Mouse (Mus musculus) bone marrow macrophage, adult 2 months (primary cell): ENCODE data around the gene Mst1r. TPM values are rescaled to one million over a fixed set of nuclear protein-coding genes. Genes with fewer than 3 reads are reported as not detected.

Experiments
- H3K27ac ChIP-seq: 2 replicates; pipeline ENCODE4 v1.5.1; 2012; ENCODE audit warnings: low read depth, low read length; ENCODE audit not compliant: insufficient read depth
- H3K4me1 ChIP-seq: 2 replicates; pipeline ENCODE4 v1.6.1; 2012; ENCODE audit warnings: low read length; ENCODE audit not compliant: control insufficient read depth, insufficient read depth
- H3K4me3 ChIP-seq: 2 replicates; pipeline ENCODE4 v1.5.1; 2012; ENCODE audit warnings: mild to moderate bottlenecking, low read length, moderate library complexity; ENCODE audit not compliant: insufficient read depth
- CTCF ChIP-seq: IDR thresholded peaks from 2 replicates; pipeline ENCODE4 v1.5.1; 2012; ENCODE audit warnings: low read depth, mild to moderate bottlenecking, low read length, moderate library complexity
- POLR2A ChIP-seq: IDR thresholded peaks from 2 replicates; pipeline ENCODE4 v1.6.1; 2012; ENCODE audit warnings: mild to moderate bottlenecking, low read depth, low read length, borderline replicate concordance
- polyA plus RNA-seq: library from polyadenylated mRNA; stranded (reverse); fragments of >200 nt; gene quantifications from 2 replicates; pipeline ENCODE4 v1.2.4, GENCODE M21; 2012; ENCODE audit not compliant: missing spikeins, insufficient read depth, insufficient read length

The Mst1r gene
- polyA plus RNA-seq, 1 experiment: not detected

DNA sequence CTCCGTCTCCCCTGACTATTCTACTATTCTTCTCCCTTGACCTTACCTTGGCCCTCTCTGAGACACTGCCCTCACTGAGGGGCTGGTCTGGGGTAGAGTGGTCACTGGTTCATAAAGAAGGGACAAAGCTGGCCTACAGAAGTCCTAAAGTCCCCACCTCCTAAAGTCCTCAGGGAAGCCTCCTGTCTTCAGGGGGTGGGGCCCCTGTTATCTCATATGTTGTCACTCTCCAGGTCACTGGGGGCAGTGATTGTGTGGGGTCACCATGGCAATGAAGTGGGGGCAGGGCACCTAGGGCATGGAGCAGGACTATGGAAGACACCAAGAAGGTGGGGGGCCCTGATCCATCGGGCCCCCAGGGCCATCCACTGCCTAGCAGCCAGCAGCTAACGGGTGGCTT is 21.5 kb downstream of the Mst1r start, which contains the start of gene Actl11:
Gene Actl11 (plus strand): TSS at position 301 of the 400 bp plus-strand sequence.
- TF ChIP-seq CTCF (no peak), POLR2A (no peak)
- no peak within 1 kb of the TSS for H3K4me3 ChIP-seq
- H3K4me1 ChIP-seq: peaks cover 14% of the 10 kb centered on the region
- H3K27ac ChIP-seq: no peak within 1 kb of the TSS

DNA sequence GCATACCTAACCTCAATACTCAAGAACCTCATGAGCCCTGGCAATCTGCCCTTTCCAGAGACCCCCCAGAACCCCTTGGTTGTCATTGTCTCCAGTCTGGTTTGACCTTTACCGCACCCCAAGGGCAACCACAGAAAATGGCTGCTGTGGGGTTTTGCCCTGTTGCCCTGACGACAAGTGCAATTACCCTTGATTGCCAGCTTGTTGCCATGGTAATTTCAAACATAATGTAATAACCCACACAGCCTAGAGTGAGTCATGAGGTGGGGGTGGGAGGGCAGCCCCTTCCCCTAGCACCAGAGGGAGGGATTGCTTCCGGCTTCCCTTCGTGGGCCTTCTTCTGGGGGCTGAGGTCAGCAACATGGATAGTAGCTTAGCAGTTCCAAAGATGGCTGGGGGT is 25.5 kb downstream of the Mst1r start:
- Histone ChIP-seq H3K27ac (no peak overlapping the region), H3K4me3 (no peak overlapping the region), H3K4me1 (no peaks in the 10 kb centered on the region)
- no peak for TF ChIP-seq POLR2A

DNA sequence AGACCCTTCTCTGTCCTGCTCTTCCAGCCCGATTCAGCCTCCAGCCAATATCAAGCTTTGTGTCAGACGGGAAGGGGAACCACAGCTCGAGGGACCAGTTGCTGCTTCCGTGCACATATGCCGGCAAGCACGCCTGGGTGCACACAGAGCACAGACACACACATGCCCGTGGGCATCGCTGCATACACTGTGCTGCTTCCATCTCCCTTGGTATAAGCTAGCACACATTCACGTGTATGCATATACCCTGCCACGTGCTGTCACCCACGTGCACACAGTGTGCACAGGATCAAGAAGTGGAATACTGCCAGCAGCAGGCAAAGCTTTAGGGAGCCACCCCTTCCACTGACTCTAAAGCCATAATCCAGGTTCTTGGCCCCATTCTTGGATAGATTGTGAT is 27.5 kb downstream of the Mst1r start:
- Histone ChIP-seq H3K27ac (no peak overlapping the region), H3K4me3 (no peak overlapping the region)
- TF ChIP-seq CTCF (no peak), POLR2A (no peak)

DNA sequence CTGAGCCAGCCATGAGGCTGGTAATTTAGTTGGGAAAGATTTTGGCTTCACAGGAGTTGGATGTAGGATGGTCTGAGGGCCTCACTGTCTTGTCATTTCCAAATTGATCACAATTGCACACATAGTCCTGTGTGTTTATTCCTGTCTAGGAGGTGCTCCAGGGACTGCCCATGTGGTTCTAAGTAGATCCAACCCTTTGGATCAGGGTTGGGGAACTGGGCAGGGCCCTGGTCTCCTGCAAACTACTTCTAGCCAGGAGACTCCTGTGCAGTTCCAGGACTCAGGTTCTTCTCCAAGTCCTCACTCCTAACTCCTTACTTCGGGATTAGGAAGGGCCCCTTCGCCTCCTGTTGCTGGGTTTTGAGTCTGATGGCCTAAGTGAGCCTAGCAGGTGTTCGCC is 28.7 kb downstream of the Mst1r start, which contains the start of gene Camkv:
Gene Camkv (plus strand): TSS at position 301 of the 400 bp plus-strand sequence.
- H3K4me1 ChIP-seq: no peaks in the 10 kb centered on the region
- H3K27ac ChIP-seq: no peak within 1 kb of the TSS
- no peak for TF ChIP-seq POLR2A
- no peak for TF ChIP-seq CTCF
- 0 out of 2 replicates have a peak within 1 kb of the TSS, but pooled peaks have one; percentile 4 for H3K4me3 ChIP-seq

More for the DNA sequence above, 27.5 kb downstream of the Mst1r start:
- H3K4me1 ChIP-seq: no peaks in the 10 kb centered on the region

DNA sequence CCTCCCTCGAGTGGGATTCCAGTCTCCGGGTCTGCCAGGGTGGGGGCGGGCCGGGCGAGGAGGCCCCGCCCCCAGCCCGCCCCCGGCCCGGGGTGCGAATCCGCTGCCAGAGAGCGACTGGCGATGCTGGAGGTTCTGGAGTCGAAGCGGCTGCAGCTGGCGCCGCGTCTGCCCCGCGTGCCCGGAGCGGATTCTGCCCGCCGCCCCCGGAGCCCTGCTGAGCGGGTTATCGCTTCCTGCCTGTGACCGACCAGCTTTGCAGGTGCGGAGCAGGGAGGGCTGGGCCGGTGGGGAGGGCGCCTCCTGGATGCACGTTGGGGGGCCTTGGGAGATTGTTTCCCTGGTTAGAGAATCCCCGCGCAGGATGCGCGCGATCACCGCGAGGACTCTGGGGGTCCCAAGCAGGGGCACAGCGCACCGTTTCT is 29.1 kb downstream of the Mst1r start:
- Histone ChIP-seq H3K4me1 (no peaks in the 10 kb centered on the region), H3K27ac (no peak overlapping the region), H3K4me3 (0 out of 2 replicates have a peak overlapping the region, but pooled peaks have one; percentile 4)
- TF ChIP-seq CTCF (no peak), POLR2A (no peak)

DNA sequence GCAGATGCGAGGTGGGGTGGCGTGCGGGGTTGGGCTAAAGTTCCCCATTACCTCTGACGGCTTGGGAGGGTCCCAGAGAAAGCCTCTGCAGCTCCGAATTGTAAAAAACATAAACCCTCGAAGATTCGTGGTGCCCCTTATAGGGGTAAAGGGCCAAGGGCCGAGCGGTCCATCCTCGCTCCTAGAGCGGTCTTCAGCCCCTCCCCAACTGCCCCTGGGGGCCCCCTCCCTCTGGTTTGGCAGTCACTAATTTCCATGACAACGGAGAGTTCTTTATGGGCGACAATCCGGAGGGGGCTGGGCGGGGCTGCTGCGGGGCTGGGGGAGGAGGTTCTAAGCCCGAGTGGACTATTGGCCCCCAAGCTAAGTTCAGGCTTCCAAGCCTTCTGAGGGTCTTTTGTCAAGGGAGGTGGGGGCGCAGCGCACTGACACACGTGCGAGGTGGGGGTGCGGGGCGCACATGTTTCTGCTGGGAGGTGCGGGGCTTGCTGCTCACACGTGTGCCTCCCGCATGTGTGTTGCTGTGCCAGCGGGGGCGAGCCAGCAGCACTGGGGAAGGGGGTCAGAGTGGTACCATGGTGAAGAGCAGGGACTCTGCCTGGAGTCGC is 29.6 kb downstream of the Mst1r start:
- TF ChIP-seq POLR2A (no peak), CTCF (no peak)
- no peaks in the 10 kb centered on the region for H3K4me1 ChIP-seq
- H3K4me3 ChIP-seq: 0 out of 2 replicates have a peak overlapping the region, but pooled peaks have one; percentile 4
- no peak overlapping the region for H3K27ac ChIP-seq

DNA sequence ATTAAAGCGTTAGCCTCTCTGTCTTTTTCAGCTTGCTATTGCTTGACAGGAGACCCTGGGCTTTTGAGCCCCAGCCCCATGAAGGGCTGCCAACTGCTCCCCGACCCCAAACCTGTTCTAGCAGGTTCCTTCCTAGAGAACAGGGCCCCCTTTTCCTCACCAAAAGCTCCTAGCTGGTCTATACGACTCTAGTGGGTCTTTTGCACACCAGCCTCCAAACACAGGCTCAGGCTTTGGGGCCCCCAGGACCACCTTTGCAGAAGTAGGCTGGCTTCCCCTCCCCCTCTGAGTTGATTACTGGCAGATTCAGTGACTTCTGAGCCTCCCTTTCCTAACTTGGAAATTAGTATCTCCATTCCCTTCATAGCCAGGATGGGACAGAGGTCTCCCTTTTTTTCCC is 30.2 kb downstream of the Mst1r start:
- Histone ChIP-seq H3K4me1 (no peaks in the 10 kb centered on the region), H3K27ac (no peak overlapping the region), H3K4me3 (no peak overlapping the region)
- TF ChIP-seq POLR2A: no peak
- no peak for TF ChIP-seq CTCF

DNA sequence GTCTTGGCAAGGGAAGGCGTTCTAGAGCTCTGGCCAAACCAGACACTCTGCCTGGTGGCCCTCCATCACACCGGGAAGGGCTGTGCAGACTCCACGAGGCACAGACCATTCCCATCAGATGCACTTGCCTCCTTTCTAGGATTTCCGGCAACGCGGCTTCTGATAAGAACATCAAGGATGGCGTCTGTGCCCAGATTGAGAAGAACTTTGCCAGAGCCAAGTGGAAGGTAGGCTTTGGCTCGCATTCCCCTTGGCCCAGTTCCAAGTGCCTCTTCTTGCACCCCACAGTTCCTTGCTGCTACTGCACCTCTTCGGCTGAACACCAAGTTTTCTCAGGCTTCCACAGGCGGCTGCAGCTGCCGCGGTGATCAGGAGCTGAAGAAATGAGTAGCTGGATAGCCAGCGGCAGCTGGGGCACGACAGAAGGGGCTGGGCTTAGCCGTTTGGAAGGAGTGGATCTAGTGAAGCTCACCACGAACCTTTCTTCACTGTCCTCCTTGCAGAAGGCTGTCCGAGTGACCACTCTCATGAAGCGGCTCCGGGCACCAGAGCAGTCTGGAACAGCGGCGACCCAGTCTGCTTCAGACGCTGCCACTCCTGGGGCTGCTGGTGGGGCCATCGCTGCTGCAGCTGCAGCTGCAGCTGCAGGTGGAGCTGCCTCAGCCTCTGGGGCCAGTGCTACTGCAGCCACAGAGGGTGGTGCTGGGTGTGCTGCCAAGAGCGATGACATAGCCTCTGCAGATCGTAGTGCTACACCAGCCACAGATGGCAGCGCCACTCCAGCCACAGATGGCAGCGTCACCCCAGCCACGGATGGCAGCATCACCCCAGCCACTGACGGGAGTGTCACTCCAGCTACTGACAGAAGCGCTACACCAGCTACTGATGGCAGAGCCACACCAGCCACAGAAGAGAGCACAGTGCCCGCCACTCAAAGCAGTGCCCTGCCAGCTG is 40.8 kb downstream of the Mst1r start:
- H3K4me1 ChIP-seq: peaks cover 5% of the 10 kb centered on the region
- no peak for TF ChIP-seq CTCF
- TF ChIP-seq POLR2A: no peak
- no peak overlapping the region for H3K4me3 ChIP-seq
- no peak overlapping the region for H3K27ac ChIP-seq

DNA sequence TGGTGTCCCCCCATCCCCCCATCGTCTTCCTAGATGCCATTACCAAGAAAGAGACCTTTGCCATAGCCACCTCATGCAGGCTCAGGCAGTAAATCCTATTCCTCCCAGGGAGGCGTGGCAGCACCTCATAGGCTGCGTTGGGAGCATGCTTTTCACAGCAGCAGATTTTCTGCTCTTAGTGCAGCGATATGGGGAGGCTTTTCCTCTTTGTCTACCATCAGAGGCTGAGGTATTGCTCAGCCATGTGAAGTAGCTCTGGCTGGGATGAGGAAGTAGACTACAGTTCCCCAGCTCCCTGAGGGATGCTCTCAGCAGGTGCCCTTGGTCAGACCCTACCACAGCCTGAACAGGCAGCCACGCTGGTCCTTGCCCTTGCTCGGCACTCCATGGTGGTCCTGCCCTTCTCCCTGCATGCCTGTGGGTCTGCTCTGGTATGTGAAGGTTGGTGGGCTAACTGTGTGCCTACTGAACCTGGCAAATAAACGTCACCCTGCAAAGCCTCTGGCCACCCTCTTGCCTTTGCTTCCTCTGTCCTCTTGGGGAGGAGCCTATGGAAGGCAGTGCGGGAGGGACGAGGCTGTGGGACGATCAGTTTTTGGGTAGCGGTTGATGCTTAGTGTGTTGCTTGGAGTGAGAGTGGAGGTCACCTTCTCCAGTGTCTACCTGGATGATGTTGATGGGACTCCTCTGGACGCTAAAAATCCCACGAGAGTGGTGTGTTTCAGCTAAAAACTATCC is 42.7 kb downstream of the Mst1r start:
- no peak overlapping the region for H3K4me3 ChIP-seq
- no peak overlapping the region for H3K27ac ChIP-seq
- peaks cover 5% of the 10 kb centered on the region for H3K4me1 ChIP-seq
- no peak for TF ChIP-seq POLR2A
- no peak for TF ChIP-seq CTCF

DNA sequence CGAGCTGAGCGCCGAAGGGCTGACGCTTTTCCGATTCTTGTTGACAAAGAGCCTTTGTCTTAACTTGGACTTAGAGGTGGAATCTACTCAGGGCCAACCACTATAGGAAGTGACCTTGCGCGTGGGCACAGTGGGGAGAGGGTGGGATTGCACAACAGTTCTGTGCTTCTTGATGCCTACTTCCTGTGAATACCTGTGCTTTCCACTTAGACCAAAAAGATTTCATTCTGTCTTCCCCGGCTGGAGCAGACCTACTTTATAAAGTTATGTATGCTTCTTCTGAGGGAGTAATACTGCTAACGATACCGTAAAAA is 43.2 kb downstream of the Mst1r start, which contains the start of gene Traip:
Gene Traip (plus strand): TSS at position 215 of the 314 bp plus-strand sequence.
- TF ChIP-seq CTCF: no peak
- TF ChIP-seq POLR2A: no peak
- Histone ChIP-seq H3K27ac (peak within 1 kb of the TSS; percentile 31; the same call in 1 of the 2 replicates), H3K4me3 (peak within 1 kb of the TSS; percentile 89), H3K4me1 (peaks cover 5% of the 10 kb centered on the region)
